In genomic region chr4:123412528-123412878, GRCm38 (mm10) we compare ENCODE assay signal across 8 mouse cellular contexts.
A peak's percentile ranks its signal among the peaks of the same experiment; 100 is the strongest.
DNase-seq lines count a peak whose midpoint lies in the region; ATAC-seq lines count a peak whose summit lies in the region.

No protein-coding gene starts in this region.

- no peaks in the 10 kb centered on the region for H3K9me3 ChIP-seq in heart, embryonic 16.5 days (replicated peaks; ENCODE audit: control insufficient read depth, low read length)
- H3K9me3 ChIP-seq in lung, embryonic 16.5 days (ENCODE audit: control insufficient read depth, low read length) = no peaks in the 10 kb centered on the region

- intact Hi-C loops in gastrocnemius, postnatal 14 days (cut with DNase I; ENCODE audit: low total_unique reads) = no loop called here

- WGBS in heart, embryonic 16.5 days = 8% methylated on average over 6 of the region's 6 CpGs
- WGBS in lung, embryonic 16.5 days = 6% methylated on average over 6 of the region's 6 CpGs

- H3K9ac ChIP-seq in heart, embryonic 16.5 days (ENCODE audit: low read length) = peak overlapping the region; percentile 98
- peak overlapping the region; percentile 89 for H3K9ac ChIP-seq in lung, embryonic 16.5 days (ENCODE audit: low read length)

- peak overlapping the region; percentile 87 for H3K4me3 ChIP-seq in heart, embryonic 16.5 days (ENCODE audit: low read length)
- peak overlapping the region; percentile 87 for H3K4me3 ChIP-seq in lung, embryonic 16.5 days (ENCODE audit: low read length)

- DNase-seq in gastrocnemius, adult 18-20 months (ENCODE audit: low spot score) = peak; percentile 15
- no peak for DNase-seq in gastrocnemius, postnatal 14 days
- peak; percentile 64 for DNase-seq in NIH3T3 (ENCODE audit: low read depth)
- no peak for DNase-seq in right cerebral cortex, postnatal 10 days (ENCODE audit: low spot score in 2 of 2)
- no peak for DNase-seq in urinary bladder, postnatal 14 days (ENCODE audit: low spot score)

- peaks cover 66% of the 10 kb centered on the region for H3K4me1 ChIP-seq in heart, embryonic 16.5 days (ENCODE audit: control insufficient read depth, insufficient read depth, low read length)
- H3K4me1 ChIP-seq in lung, embryonic 16.5 days (replicated peaks; ENCODE audit: control insufficient read depth, insufficient read depth, low read length) = peaks cover 51% of the 10 kb centered on the region

- no peaks in the 10 kb centered on the region for H3K36me3 ChIP-seq in heart, embryonic 16.5 days (ENCODE audit: control insufficient read depth, insufficient read depth)
- H3K36me3 ChIP-seq in lung, embryonic 16.5 days (ENCODE audit: control insufficient read depth, insufficient read depth, low read length) = peaks cover 8% of the 10 kb centered on the region

- no peak for ATAC-seq in heart, embryonic 16.5 days (replicated peaks; ENCODE audit: extremely low read depth, insufficient read depth, low FRiP score)
- ATAC-seq in lung, embryonic 16.5 days (ENCODE audit: low read depth) = peak; percentile 9; the same call in 1 of the 2 replicates
- no peak for ATAC-seq in megakaryocyte-erythroid progenitor cell, adult 5-6 weeks (replicated peaks; ENCODE audit: low FRiP score, low TSS enrichment, poor library complexity, severe bottlenecking)

- H3K27ac ChIP-seq in heart, embryonic 16.5 days (ENCODE audit: low read length) = peak overlapping the region; percentile 99
- peak overlapping the region; percentile 97 for H3K27ac ChIP-seq in lung, embryonic 16.5 days (ENCODE audit: low read length)

- H3K27me3 ChIP-seq in heart, embryonic 16.5 days (ENCODE audit: control insufficient read depth, insufficient read depth, low read length) = no peaks in the 10 kb centered on the region
- H3K27me3 ChIP-seq in lung, embryonic 16.5 days (ENCODE audit: control insufficient read depth, insufficient read depth, low read depth, low read length) = no peaks in the 10 kb centered on the region

- peak overlapping the region; percentile 82 for H3K4me2 ChIP-seq in heart, embryonic 16.5 days (ENCODE audit: low read depth, low read length)
- peak overlapping the region; percentile 86 for H3K4me2 ChIP-seq in lung, embryonic 16.5 days (ENCODE audit: low read depth, low read length)

Comparison
In these comparisons a context has a peak if more than half of its experiments do, and no peak if none do; other contexts are left out.
1. DNase-seq: peak in gastrocnemius, adult 18-20 months (single experiment) and NIH3T3 (single experiment); none in gastrocnemius, postnatal 14 days (single experiment), right cerebral cortex, postnatal 10 days (0 of 2) and urinary bladder, postnatal 14 days (single experiment).